Mouse (Mus musculus): Measurements from ENCODE around the gene Fbxo34. TPM values are rescaled to one million over a fixed set of nuclear protein-coding genes. Genes with fewer than 3 reads are reported as not detected.
"Not testable (repeated sequence)": the region's sequence is repeated elsewhere in the genome, so short reads cannot be mapped to it uniquely, and the experiment has no call there.

Gene Fbxo34
- total RNA-seq (2021): 10 to 100 TPM; 66.0 to 75.6 TPM
- long read RNA-seq, transcript Fbxo34-201 (2 exons, 2,937 nt): minor isoform, 15 of 66 reads
- long read RNA-seq, transcript Fbxo34-205 (3 exons, 2,993 nt): major isoform, 27 of 66 reads
- long read RNA-seq, partial matches to known transcripts: 0 of 66 reads
- long read RNA-seq, other reads (novel, unspliced or antisense): 18 of 66 reads

GRCm38 (mm10) chr14:47450121-47450520, at the start of gene Fbxo34:
Fbxo34 (plus strand) TSS chr14:47450421.
- not testable (repeated sequence) for DNase-seq (ENCODE audit: low spot score in 2 of 2)

GRCm38 (mm10) chr14:47402735-47403134, 47.5 kb upstream of the Fbxo34 start:
- no peak for DNase-seq (ENCODE audit: low spot score in 2 of 2)

DNA sequence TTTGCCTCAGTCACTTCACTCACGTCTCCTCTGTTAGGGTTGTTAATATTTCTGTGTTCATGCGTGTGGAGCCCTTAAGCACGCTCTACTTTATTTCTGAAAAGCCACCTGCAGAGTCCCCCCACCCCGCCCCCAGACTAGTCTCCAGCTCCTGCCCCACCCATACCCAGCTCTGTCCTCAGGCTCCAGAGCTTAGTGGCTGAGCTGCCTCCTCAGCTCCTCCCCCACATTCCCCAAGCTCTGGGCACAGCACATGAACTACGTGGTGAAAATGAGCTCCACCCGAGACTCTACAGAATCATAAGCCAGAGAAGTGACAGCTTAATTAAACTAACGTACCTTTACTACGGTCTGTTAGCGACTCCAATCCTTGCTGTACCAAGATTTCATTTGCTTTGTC, 44.2 kb upstream of the Fbxo34 start:
- DNase-seq (ENCODE audit: low spot score in 2 of 2): no peak

DNA sequence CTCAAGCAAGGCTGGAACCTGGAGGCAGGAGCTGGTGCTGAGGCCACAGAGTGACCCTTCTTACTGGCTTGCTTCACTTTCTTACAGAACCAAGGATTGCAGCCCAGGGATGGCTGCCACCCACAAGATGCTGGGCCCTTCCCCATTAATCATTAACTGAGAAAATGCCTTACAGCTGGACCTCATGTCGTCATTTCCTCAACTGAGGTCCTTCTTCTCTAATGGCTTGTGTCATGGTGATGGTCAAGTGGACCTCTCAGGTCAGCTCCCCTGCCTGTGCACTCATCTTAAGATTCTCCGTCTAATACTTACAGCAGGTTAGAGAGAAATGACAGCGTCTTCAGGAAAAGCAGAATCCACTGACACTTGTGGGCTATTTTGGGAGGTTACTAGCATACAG, 32.9 kb upstream of the Fbxo34 start:
- DNase-seq (ENCODE audit: low spot score in 2 of 2): no peak

DNA sequence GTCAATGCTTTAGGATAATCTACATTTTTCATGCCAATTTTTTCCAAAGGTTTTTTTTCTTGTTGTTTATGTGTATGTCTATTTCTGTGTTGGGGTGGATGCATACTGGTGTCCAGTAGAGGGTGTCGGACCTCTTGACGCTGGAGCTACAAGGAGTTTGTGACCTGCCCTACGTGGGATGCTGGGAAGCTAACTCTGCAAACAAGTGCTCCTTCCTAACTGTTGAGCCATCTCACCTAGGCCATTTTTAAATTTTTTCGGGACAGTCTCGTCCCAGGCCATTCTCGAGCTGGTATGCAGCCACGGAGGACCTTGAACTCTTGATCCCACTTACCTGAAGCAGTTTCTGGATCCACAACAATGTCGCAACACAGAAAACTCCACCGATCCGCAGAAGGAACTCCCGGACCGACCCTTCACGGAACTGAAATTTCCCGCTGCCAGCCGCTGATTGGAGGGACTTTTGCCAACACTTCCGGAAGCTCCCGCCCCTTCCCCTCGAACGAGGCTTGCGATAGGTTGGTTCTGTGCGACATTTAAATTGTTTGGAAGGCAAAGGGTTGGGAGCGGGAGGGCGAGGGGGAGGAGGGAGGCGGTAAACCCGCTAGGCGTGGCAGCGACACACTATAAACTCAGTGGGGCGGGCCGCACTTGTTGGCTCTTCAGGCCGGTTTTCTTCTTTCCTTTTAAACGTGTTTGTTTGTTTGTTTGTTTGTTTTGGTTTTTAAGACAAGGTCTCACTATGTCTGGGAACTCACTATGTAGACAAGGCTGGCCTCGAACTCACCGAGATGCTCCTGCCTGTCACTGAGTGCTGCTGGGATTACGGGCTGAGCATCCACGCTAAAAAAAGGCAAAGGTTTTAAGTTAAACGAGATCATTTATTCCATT, 32.2 kb upstream of the Fbxo34 start, which contains the start of gene Dlgap5:
Gene Dlgap5 (minus strand): TSS at position 633 of the 891 bp plus-strand sequence.
- peak; percentile 90 to 93 for DNase-seq (ENCODE audit: low spot score in 2 of 2)

- DNase-seq (ENCODE audit: low spot score in 2 of 2): no peak
These were observed 31.6 kb upstream of the Fbxo34 start for GRCm38 (mm10) chr14:47418666-47418991.

DNA sequence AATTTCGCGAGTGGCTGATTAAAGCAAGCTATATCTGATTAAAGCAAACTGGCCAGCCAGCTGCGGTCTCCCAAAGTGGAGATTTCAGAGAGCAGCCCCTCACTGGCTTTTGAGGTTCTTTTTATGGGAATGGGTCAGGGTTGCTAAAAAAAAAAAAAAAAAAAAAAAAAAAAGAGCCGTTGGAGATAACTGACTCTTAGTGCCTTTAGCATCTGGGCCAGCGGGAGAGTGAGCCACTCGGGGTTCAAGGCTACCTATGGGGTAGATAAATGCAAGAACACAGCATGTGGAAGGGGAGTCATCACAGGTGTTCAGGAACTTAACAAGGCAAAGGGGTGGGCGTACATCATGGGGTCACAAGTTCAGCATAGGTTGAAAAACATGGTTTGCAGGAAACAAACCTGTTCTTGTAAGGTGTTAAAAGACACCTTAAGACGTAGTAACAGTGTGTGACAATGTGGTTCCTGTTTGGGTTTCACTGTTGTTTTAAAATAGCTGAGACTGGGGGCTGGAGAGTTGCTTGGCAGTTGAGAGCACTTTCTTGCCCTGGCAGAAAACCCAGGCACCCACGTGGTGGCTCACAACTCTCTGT, 31.1 kb upstream of the Fbxo34 start:
- no peak for DNase-seq (ENCODE audit: low spot score in 2 of 2)

- no peak for DNase-seq (ENCODE audit: low spot score in 2 of 2)
These were observed 30.4 kb upstream of the Fbxo34 start for GRCm38 (mm10) chr14:47419723-47420276.

GRCm38 (mm10) chr14:47421606-47422005, 28.6 kb upstream of the Fbxo34 start:
- no peak for DNase-seq (ENCODE audit: low spot score in 2 of 2)

GRCm38 (mm10) chr14:47422466-47422865, 27.8 kb upstream of the Fbxo34 start:
- no peak for DNase-seq (ENCODE audit: low spot score in 2 of 2)

- DNase-seq (ENCODE audit: low spot score in 2 of 2): no peak
These were observed 17.2 kb upstream of the Fbxo34 start for GRCm38 (mm10) chr14:47432987-47433386.

DNA sequence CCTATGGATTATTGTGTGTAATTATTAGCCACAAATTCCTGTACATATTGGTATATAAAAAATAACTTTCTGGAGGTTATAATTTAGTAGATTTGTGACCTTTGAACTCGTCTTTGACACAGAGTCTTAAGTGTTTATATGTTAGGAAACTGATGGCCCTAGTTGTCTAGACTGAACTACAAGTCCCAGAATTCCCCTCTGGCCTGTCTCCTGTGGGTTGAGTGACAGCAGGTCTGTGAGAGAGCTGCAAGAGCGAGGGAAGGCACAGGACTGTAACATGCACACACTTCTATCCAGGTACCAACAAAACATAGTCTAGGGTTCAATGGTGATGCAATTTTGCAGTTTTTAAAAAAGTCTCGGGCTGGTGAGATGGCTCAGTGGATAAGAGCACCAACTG, 11.3 kb upstream of the Fbxo34 start:
- DNase-seq (ENCODE audit: low spot score in 2 of 2): no peak

DNA sequence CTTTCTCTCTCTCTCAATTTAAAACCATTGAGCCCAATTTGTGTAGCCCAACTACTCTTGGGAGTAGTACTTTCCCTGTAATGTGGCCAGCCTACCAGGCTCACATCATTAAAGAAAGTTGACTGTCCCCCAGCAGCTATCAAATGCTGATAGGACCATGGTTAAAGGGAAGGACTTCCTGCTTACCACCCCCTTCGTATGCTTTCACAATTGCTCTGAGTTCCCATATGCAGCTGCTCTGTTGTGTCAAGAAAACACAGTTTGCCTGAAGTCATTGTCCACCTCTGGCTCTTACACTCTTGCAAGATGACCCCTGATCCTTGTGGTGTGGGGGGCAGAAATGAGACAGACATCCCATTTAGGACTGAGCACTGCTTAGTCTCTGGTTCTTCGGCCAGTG, 5.3 kb upstream of the Fbxo34 start:
- DNase-seq (ENCODE audit: low spot score in 2 of 2): no peak

DNA sequence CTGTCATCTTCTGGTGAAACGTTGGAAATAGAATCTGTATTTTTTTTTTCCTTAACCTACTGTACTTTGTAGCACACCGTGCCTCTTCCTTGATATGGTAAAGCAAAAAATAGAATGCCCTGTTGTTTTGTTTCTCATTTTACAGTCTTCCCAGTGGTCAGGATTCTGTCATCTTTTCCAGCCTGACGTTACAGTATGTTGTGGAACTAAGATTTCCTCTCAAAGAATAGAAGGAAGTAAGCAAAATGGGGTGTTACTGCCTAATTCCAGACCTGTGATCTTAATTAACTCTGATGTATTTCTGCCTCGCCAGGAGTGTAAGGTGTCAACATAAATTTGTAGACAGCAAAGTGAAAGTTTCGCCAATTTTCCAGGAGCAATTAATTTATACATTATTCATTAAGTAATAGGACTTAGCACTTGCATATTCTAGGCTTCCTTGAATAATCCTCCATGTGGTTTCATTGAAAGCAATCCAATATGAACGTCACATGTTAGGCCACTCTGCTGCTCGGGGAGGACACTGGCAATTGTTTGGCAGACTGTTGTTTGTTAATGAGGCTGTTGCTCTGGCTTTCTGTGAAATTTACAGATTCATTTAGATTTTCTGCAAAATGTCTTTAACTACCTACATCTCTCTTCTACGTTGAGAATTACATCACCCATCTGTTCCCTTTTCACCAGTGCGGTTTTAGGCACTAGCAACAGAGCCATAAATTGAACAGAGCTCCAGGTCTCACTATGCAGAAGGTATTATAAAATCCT, 4.7 kb upstream of the Fbxo34 start:
- DNase-seq (ENCODE audit: low spot score in 2 of 2): no peak

DNA sequence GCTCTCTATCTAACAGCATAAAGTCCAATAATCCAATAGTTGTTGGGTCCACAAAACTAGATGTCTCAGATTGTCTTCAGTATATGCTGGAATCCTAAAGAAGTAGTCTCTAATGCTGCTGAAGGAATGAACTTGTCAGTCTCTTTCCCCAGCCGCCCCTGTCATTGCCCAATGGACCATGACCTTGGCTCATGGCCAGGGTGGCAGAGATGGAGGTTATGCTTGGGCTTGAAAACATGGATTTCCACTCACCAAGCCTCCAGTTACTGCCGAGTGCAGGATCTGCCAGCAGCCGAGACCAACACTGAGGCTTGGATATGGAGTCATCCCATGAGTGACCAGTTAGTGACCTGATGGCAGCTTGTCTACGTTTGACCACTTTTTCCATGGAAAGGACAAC, 9.3 kb downstream of the Fbxo34 start:
- DNase-seq (ENCODE audit: low spot score in 2 of 2): no peak

- no peak for DNase-seq (ENCODE audit: low spot score in 2 of 2)
These were observed 11.8 kb downstream of the Fbxo34 start for GRCm38 (mm10) chr14:47461997-47462396.

- DNase-seq (ENCODE audit: low spot score in 2 of 2): no peak
These were observed 12.2 kb downstream of the Fbxo34 start for GRCm38 (mm10) chr14:47462453-47462852.

- no peak for DNase-seq (ENCODE audit: low spot score in 2 of 2)
These were observed 12.7 kb downstream of the Fbxo34 start for GRCm38 (mm10) chr14:47462877-47463460.

GRCm38 (mm10) chr14:47464426-47464825, 14.2 kb downstream of the Fbxo34 start:
- DNase-seq (ENCODE audit: low spot score in 2 of 2): no peak

GRCm38 (mm10) chr14:47465468-47466175, 15.4 kb downstream of the Fbxo34 start:
- no peak for DNase-seq (ENCODE audit: low spot score in 2 of 2)
